Mouse (Mus musculus): Measurements from ENCODE around the gene Hdhd5. TPM values are rescaled to one million over a fixed set of nuclear protein-coding genes. Genes with fewer than 3 reads are reported as not detected.
A peak's percentile ranks its signal among the peaks of the same experiment; 100 is the strongest.

The Hdhd5 gene
- polyA plus RNA-seq, 1 experiment from 2014 or later = 5.9 TPM

- H3K9me3 ChIP-seq (ENCODE audit: control insufficient read depth) = no peaks in the 10 kb centered on the region
- no peak for TF ChIP-seq CTCF (IDR thresholded peaks at IDR 0.05; ENCODE audit: low read depth)
- no peaks in the 10 kb centered on the region for H3K4me1 ChIP-seq (replicated peaks; ENCODE audit: control insufficient read depth, insufficient read depth, low read length)
- WGBS = 25% methylated on average over 2 of the region's 2 CpGs
- H3K36me3 ChIP-seq (ENCODE audit: control insufficient read depth, insufficient read depth) = no peaks in the 10 kb centered on the region
- no peak for ATAC-seq
- H3K4me3 ChIP-seq (ENCODE audit: low read depth, low read length) = no peak overlapping the region
- H3K27ac ChIP-seq (ENCODE audit: low read depth, low read length) = no peak overlapping the region
- H3K4me2 ChIP-seq (replicated peaks; ENCODE audit: low read depth) = no peak overlapping the region
- no peaks in the 10 kb centered on the region for H3K27me3 ChIP-seq (replicated peaks; ENCODE audit: control insufficient read depth, insufficient read depth, low read length)
- no peak overlapping the region for H3K9ac ChIP-seq (ENCODE audit: low read depth, low read length)
Observed at GRCm38 (mm10) chr6:120550173-120550572, 19.1 kb upstream of the Hdhd5 start.

- no peak for ATAC-seq
- no peaks in the 10 kb centered on the region for H3K4me1 ChIP-seq (replicated peaks; ENCODE audit: control insufficient read depth, insufficient read depth, low read length)
- no peak overlapping the region for H3K27ac ChIP-seq (ENCODE audit: low read depth, low read length)
- 93% methylated on average over 3 of the region's 3 CpGs for WGBS
- H3K4me2 ChIP-seq (replicated peaks; ENCODE audit: low read depth) = no peak overlapping the region
- no peak overlapping the region for H3K9ac ChIP-seq (ENCODE audit: low read depth, low read length)
- H3K9me3 ChIP-seq (ENCODE audit: control insufficient read depth) = no peaks in the 10 kb centered on the region
- H3K4me3 ChIP-seq (ENCODE audit: low read depth, low read length) = no peak overlapping the region
- H3K27me3 ChIP-seq (replicated peaks; ENCODE audit: control insufficient read depth, insufficient read depth, low read length) = no peaks in the 10 kb centered on the region
- no peaks in the 10 kb centered on the region for H3K36me3 ChIP-seq (ENCODE audit: control insufficient read depth, insufficient read depth)
- TF ChIP-seq CTCF (IDR thresholded peaks at IDR 0.05; ENCODE audit: low read depth) = no peak
Observed at GRCm38 (mm10) chr6:120548581-120548980, 17.5 kb upstream of the Hdhd5 start.

- Histone ChIP-seq H3K27me3 (replicated peaks; ENCODE audit: control insufficient read depth, insufficient read depth, low read length) (no peaks in the 10 kb centered on the region), H3K4me3 (ENCODE audit: low read depth, low read length) (no peak overlapping the region), H3K9ac (ENCODE audit: low read depth, low read length) (no peak overlapping the region), H3K36me3 (ENCODE audit: control insufficient read depth, insufficient read depth) (no peaks in the 10 kb centered on the region), H3K27ac (ENCODE audit: low read depth, low read length) (no peak overlapping the region), H3K4me1 (replicated peaks; ENCODE audit: control insufficient read depth, insufficient read depth, low read length) (no peaks in the 10 kb centered on the region), H3K4me2 (replicated peaks; ENCODE audit: low read depth) (no peak overlapping the region), H3K9me3 (ENCODE audit: control insufficient read depth) (no peaks in the 10 kb centered on the region)
- no peak for ATAC-seq
- WGBS = 79% methylated on average over 4 of the region's 4 CpGs
- no peak for TF ChIP-seq CTCF (IDR thresholded peaks at IDR 0.05; ENCODE audit: low read depth)
Observed at GRCm38 (mm10) chr6:120546973-120547372, 15.9 kb upstream of the Hdhd5 start.

- no peaks in the 10 kb centered on the region for H3K4me1 ChIP-seq (replicated peaks; ENCODE audit: control insufficient read depth, insufficient read depth, low read length)
- no peak overlapping the region for H3K27ac ChIP-seq (ENCODE audit: low read depth, low read length)
- no peak overlapping the region for H3K4me3 ChIP-seq (ENCODE audit: low read depth, low read length)
- no peak overlapping the region for H3K9ac ChIP-seq (ENCODE audit: low read depth, low read length)
- no peaks in the 10 kb centered on the region for H3K36me3 ChIP-seq (ENCODE audit: control insufficient read depth, insufficient read depth)
- no peaks in the 10 kb centered on the region for H3K27me3 ChIP-seq (replicated peaks; ENCODE audit: control insufficient read depth, insufficient read depth, low read length)
- no peak overlapping the region for H3K4me2 ChIP-seq (replicated peaks; ENCODE audit: low read depth)
- 91% methylated on average over 3 of the region's 3 CpGs for WGBS
- H3K9me3 ChIP-seq (ENCODE audit: control insufficient read depth) = no peaks in the 10 kb centered on the region
- no peak for ATAC-seq
- TF ChIP-seq CTCF (IDR thresholded peaks at IDR 0.05; ENCODE audit: low read depth) = no peak
Observed at GRCm38 (mm10) chr6:120546292-120546691, 15.2 kb upstream of the Hdhd5 start.

GRCm38 (mm10) chr6:120542061-120542460, 10.9 kb upstream of the Hdhd5 start:
- 17% methylated on average over 1 of the region's 1 CpGs for WGBS
- no peak overlapping the region for H3K4me2 ChIP-seq (replicated peaks; ENCODE audit: low read depth)
- no peak overlapping the region for H3K27ac ChIP-seq (ENCODE audit: low read depth, low read length)
- TF ChIP-seq CTCF (IDR thresholded peaks at IDR 0.05; ENCODE audit: low read depth) = peak; percentile 43
- H3K4me3 ChIP-seq (ENCODE audit: low read depth, low read length) = no peak overlapping the region
- no peak for ATAC-seq
- peaks cover 3% of the 10 kb centered on the region; the same call in 1 of the 2 replicates for H3K4me1 ChIP-seq (replicated peaks; ENCODE audit: control insufficient read depth, insufficient read depth, low read length)
- no peaks in the 10 kb centered on the region for H3K27me3 ChIP-seq (replicated peaks; ENCODE audit: control insufficient read depth, insufficient read depth, low read length)
- no peak overlapping the region for H3K9ac ChIP-seq (ENCODE audit: low read depth, low read length)
- no peaks in the 10 kb centered on the region for H3K9me3 ChIP-seq (ENCODE audit: control insufficient read depth)
- H3K36me3 ChIP-seq (ENCODE audit: control insufficient read depth, insufficient read depth) = no peaks in the 10 kb centered on the region

- 37% methylated on average over 2 of the region's 2 CpGs for WGBS
- H3K4me3 ChIP-seq (ENCODE audit: low read depth, low read length) = no peak overlapping the region
- ATAC-seq = no peak
- no peak overlapping the region for H3K27ac ChIP-seq (ENCODE audit: low read depth, low read length)
- H3K9me3 ChIP-seq (ENCODE audit: control insufficient read depth) = no peaks in the 10 kb centered on the region
- no peak for TF ChIP-seq CTCF (IDR thresholded peaks at IDR 0.05; ENCODE audit: low read depth)
- no peak overlapping the region for H3K4me2 ChIP-seq (replicated peaks; ENCODE audit: low read depth)
- H3K36me3 ChIP-seq (ENCODE audit: control insufficient read depth, insufficient read depth) = no peaks in the 10 kb centered on the region
- peaks cover 3% of the 10 kb centered on the region; the same call in 1 of the 2 replicates for H3K4me1 ChIP-seq (replicated peaks; ENCODE audit: control insufficient read depth, insufficient read depth, low read length)
- H3K9ac ChIP-seq (ENCODE audit: low read depth, low read length) = no peak overlapping the region
- no peaks in the 10 kb centered on the region for H3K27me3 ChIP-seq (replicated peaks; ENCODE audit: control insufficient read depth, insufficient read depth, low read length)
Observed at GRCm38 (mm10) chr6:120541386-120541785, 10.3 kb upstream of the Hdhd5 start.

- no peak overlapping the region for H3K27ac ChIP-seq (ENCODE audit: low read depth, low read length)
- no peaks in the 10 kb centered on the region for H3K9me3 ChIP-seq (ENCODE audit: control insufficient read depth)
- WGBS = 57% methylated on average over 10 of the region's 10 CpGs
- no peak overlapping the region for H3K4me3 ChIP-seq (ENCODE audit: low read depth, low read length)
- H3K4me1 ChIP-seq (replicated peaks; ENCODE audit: control insufficient read depth, insufficient read depth, low read length) = peaks cover 3% of the 10 kb centered on the region; the same call in 1 of the 2 replicates
- peak; percentile 11; the same call in 1 of the 2 replicates for ATAC-seq
- no peak overlapping the region for H3K9ac ChIP-seq (ENCODE audit: low read depth, low read length)
- no peaks in the 10 kb centered on the region for H3K27me3 ChIP-seq (replicated peaks; ENCODE audit: control insufficient read depth, insufficient read depth, low read length)
- H3K36me3 ChIP-seq (ENCODE audit: control insufficient read depth, insufficient read depth) = no peaks in the 10 kb centered on the region
- no peak overlapping the region for H3K4me2 ChIP-seq (replicated peaks; ENCODE audit: low read depth)
- no peak for TF ChIP-seq CTCF (IDR thresholded peaks at IDR 0.05; ENCODE audit: low read depth)
Observed at GRCm38 (mm10) chr6:120539781-120540231, 8.7 kb upstream of the Hdhd5 start.
